8 mouse cellular contexts compared by ENCODE assay signal in the genomic region with DNA sequence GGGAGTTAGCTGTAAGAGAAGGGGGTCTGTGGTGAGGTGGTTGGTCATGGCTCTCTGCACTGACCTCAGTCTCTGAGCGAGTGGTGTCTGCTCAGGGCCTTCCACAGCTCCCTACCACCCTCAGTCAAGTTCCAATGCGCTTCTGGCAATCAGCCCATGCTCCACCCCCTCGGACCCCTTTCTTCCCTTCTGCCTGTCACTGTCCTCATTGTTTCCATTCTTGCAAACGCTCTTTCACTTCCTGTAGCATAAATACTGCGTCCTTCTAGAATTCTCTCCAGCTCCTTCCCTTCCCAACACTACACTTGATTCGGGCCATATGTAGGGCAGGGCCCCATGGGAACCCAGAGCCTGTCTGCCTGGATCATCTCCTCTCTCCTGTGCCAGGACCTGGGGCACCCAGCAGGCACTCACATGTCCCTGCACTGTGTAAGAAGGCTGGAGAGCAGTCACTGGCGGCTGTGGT. TPM values are rescaled to one million over a fixed set of nuclear protein-coding genes. Genes with fewer than 3 reads are reported as not detected.
DNase-seq lines count a peak whose midpoint lies in the region; ATAC-seq and TF ChIP-seq lines count a peak whose summit lies in the region.

No protein-coding gene starts in this region.

- peak overlapping the region; percentile 13 for H3K4me3 ChIP-seq in kidney, embryonic 15.5 days (replicated peaks)
- no peak overlapping the region for H3K4me3 ChIP-seq in heart, postnatal 0 days (ENCODE audit: low read depth, low read length)

- ATAC-seq in kidney, embryonic 15.5 days (replicated peaks; ENCODE audit: low FRiP score), result peak; percentile 57
- peak; percentile 17; the same call in 1 of the 2 replicates for ATAC-seq in heart, postnatal 0 days (ENCODE audit: insufficient read depth, low read depth)
- no peak for ATAC-seq in inflammation-experienced regulatory T-cells, adult 6 months

- no peak for TF ChIP-seq CTCF in heart, postnatal 0 days (IDR thresholded peaks at IDR 0.05; ENCODE audit: low read depth)

- H3K9me3 ChIP-seq in kidney, embryonic 15.5 days (replicated peaks), result no peaks in the 10 kb centered on the region
- no peaks in the 10 kb centered on the region for H3K9me3 ChIP-seq in heart, postnatal 0 days (replicated peaks; ENCODE audit: control insufficient read depth, low read length)

- H3K4me2 ChIP-seq in kidney, embryonic 15.5 days, result peak overlapping the region; percentile 55
- H3K4me2 ChIP-seq in heart, postnatal 0 days (ENCODE audit: low read depth, low read length), result peak overlapping the region; percentile 47

- peaks cover 11% of the 10 kb centered on the region for H3K4me1 ChIP-seq in kidney, embryonic 15.5 days
- peaks cover 8% of the 10 kb centered on the region; the same call in 1 of the 2 replicates for H3K4me1 ChIP-seq in heart, postnatal 0 days (ENCODE audit: control insufficient read depth, insufficient read depth)

- H3K27me3 ChIP-seq in kidney, embryonic 15.5 days, result peaks cover 3% of the 10 kb centered on the region; the same call in 1 of the 2 replicates
- H3K27me3 ChIP-seq in heart, postnatal 0 days (ENCODE audit: control insufficient read depth, insufficient read depth, low read length), result 0 out of 2 replicates have a peak, but pooled peaks cover 5% of the 10 kb centered on the region

- DNase-seq in kidney, adult 9 months, result no peak
- DNase-seq in cerebellum, postnatal 10 days, result peak; percentile 88 to 93
- DNase-seq in heart, postnatal 0 days (ENCODE audit: low spot score), result peak; percentile 25
- peak; percentile 57 for DNase-seq in lung, postnatal 10 days
- DNase-seq in urinary bladder, postnatal 4 days (ENCODE audit: low spot score in 2 of 2), result no peak
- DNase-seq in layer of hippocampus, postnatal 25 days (ENCODE audit: extremely low spot score in 1 of 2, low spot score in 1 of 2), result no peak

- no peak for TF ChIP-seq EP300 in heart, postnatal 0 days (IDR thresholded peaks at IDR 0.05; ENCODE audit: low read depth)

- 0 out of 2 replicates have a peak overlapping the region, but pooled peaks have one; percentile 28 for H3K27ac ChIP-seq in kidney, embryonic 15.5 days
- H3K27ac ChIP-seq in heart, postnatal 0 days (ENCODE audit: low read depth), result no peak overlapping the region

- WGBS in kidney, embryonic 15.5 days, result 32% methylated on average over 7 of the region's 7 CpGs
- WGBS in heart, postnatal 0 days, result 25% methylated on average over 7 of the region's 7 CpGs

- H3K36me3 ChIP-seq in kidney, embryonic 15.5 days, result no peaks in the 10 kb centered on the region
- H3K36me3 ChIP-seq in heart, postnatal 0 days (replicated peaks; ENCODE audit: control insufficient read depth, insufficient read depth, low read length), result no peaks in the 10 kb centered on the region

- no peak overlapping the region for H3K9ac ChIP-seq in kidney, embryonic 15.5 days
- no peak overlapping the region for H3K9ac ChIP-seq in heart, postnatal 0 days (replicated peaks; ENCODE audit: low read depth, low read length)

RNA-seq across cellular contexts. Expression of a gene that starts 12.9 kb away (rescaled TPM):
- 37.5 and 40.4 TPM in 2 replicates for polyA plus RNA-seq in kidney, embryonic 15.5 days (2015; fragmentation: Nextera tagmentation; extraction: Ambion mirVana)
- 57.7 and 61.1 TPM in 2 replicates for total RNA-seq in heart, postnatal 0 days (2014; rRNA removed; ENCODE audit: low replicate concordance)
- polyA plus RNA-seq in heart, postnatal 0 days (2015; fragmentation: Nextera tagmentation; extraction: Ambion mirVana), result 23.8 and 23.9 TPM in 2 replicates
- under 1 TPM; 0.46 to 0.69 (median 0.54) TPM for polyA plus RNA-seq in inflammation-experienced regulatory T-cells, adult 6 months (2017; shearing (Covaris generic))
- 100 to 1,000 TPM; 103 to 118 TPM for total RNA-seq in layer of hippocampus, postnatal 25 days (2021)

Comparison
In these comparisons a context has a peak if more than half of its experiments do, and no peak if none do; other contexts are left out.
1. DNase-seq: peak in cerebellum, postnatal 10 days (2 of 2), heart, postnatal 0 days (single experiment) and lung, postnatal 10 days (single experiment); none in kidney, adult 9 months (single experiment), urinary bladder, postnatal 4 days (0 of 2) and layer of hippocampus, postnatal 25 days (0 of 2).
2. RNA of a gene that starts 12.9 kb away (polyA plus RNA-seq): 37.5 to 40.4 TPM in kidney, embryonic 15.5 days and 23.8 to 23.9 TPM in heart, postnatal 0 days; 0.46 to 0.69 TPM in inflammation-experienced regulatory T-cells, adult 6 months; every median in the first group is over 10 times any median in the second.